ENCODE assay signal across 28 mouse cellular contexts in genomic region chr3:145168844-145169696, GRCm38 (mm10). TPM values are rescaled to one million over a fixed set of nuclear protein-coding genes. Genes with fewer than 3 reads are reported as not detected.
DNase-seq lines count a peak whose midpoint lies in the region; ATAC-seq and TF ChIP-seq lines count a peak whose summit lies in the region.
"Had no signal": no experiment of that assay in that cellular context is flagged by ENCODE, and none has a peak within 500 bp of the region (broad histone marks: within the 10 kb centered on the region; RNA-seq: fewer than 3 reads in every experiment).

No protein-coding gene starts in this region.

- no peak overlapping the region for H3K4me2 ChIP-seq in kidney, postnatal 0 days (ENCODE audit: low read length)
- peak overlapping the region; percentile 40 for H3K4me2 ChIP-seq in CH12.LX (ENCODE audit: insufficient read depth, low read depth, poor library complexity, severe bottlenecking)
- H3K4me2 ChIP-seq: heart, embryonic 11.5 days; hindbrain, embryonic 12.5 days; kidney, embryonic 15.5 days; limb, embryonic 12.5 days; midbrain, embryonic 13.5 days had no signal

- no peaks in the 10 kb centered on the region for H3K27me3 ChIP-seq in kidney, postnatal 0 days (ENCODE audit: insufficient read depth, low read length)
- H3K27me3 ChIP-seq in CH12.LX (replicated peaks) = no peaks in the 10 kb centered on the region
- no peaks in the 10 kb centered on the region for H3K27me3 ChIP-seq in limb, embryonic 10.5 days (ENCODE audit: low read depth, poor library complexity, severe bottlenecking)
- H3K27me3 ChIP-seq: hindbrain, embryonic 12.5 days; kidney, embryonic 15.5 days; limb, embryonic 12.5 days; midbrain, embryonic 13.5 days; Patski had no signal

- no peak for TF ChIP-seq POLR2A in CH12.LX (IDR thresholded peaks at IDR 0.05; ENCODE audit: low read depth, low read length)

- no peak overlapping the region for H3K9ac ChIP-seq in kidney, postnatal 0 days (ENCODE audit: low read depth, low read length)
- H3K9ac ChIP-seq in CH12.LX (ENCODE audit: insufficient read depth, low read depth) = no peak overlapping the region
- H3K9ac ChIP-seq: hindbrain, embryonic 12.5 days; kidney, embryonic 15.5 days; limb, embryonic 12.5 days; midbrain, embryonic 13.5 days had no signal

- DNase-seq in kidney, postnatal 0 days (ENCODE audit: low spot score) = peak; percentile 22
- no peak for DNase-seq in kidney, postnatal 14 days
- DNase-seq in A20 (ENCODE audit: low read depth, low spot score) = peak; percentile 67
- peak; percentile 81 for DNase-seq in CH12.LX (ENCODE audit: extremely low read depth)
- peak; percentile 15 for DNase-seq in limb, embryonic 10.5 days (ENCODE audit: low spot score)
- no peak for DNase-seq in adrenal gland, adult (ENCODE audit: inconsistent age in 2 of 2, low spot score in 1 of 2)
- DNase-seq in adrenal gland, postnatal 36 days = no peak
- DNase-seq: adrenal gland, postnatal 25 days; cerebellum, adult 2 months; cerebellum, postnatal 14 days; gastrocnemius, postnatal 14 days; heart, postnatal 36 days; kidney, adult 11 months; layer of hippocampus, postnatal 36 days; lung, postnatal 36 days; right cerebral cortex, adult 18-20 months; right cerebral cortex, postnatal 4 days; thymus, adult 18-20 months; thymus, postnatal 36 days had no signal

- 52% methylated on average over 13 of the region's 13 CpGs for WGBS in kidney, postnatal 0 days
- WGBS in limb, embryonic 10.5 days = 73% methylated on average over 13 of the region's 13 CpGs

- no peak for TF ChIP-seq RAD21 in CH12.LX (IDR thresholded peaks at IDR 0.05; ENCODE audit: low read depth, low read length)

- H3K36me3 ChIP-seq in kidney, postnatal 0 days (ENCODE audit: insufficient read depth, low read length) = no peaks in the 10 kb centered on the region
- no peaks in the 10 kb centered on the region for H3K36me3 ChIP-seq in CH12.LX (replicated peaks in 1 of 2; ENCODE audit: control insufficient read depth in 1 of 2, insufficient read depth in 1 of 2, low read length in 1 of 2)
- no peaks in the 10 kb centered on the region for H3K36me3 ChIP-seq in limb, embryonic 10.5 days
- H3K36me3 ChIP-seq: hindbrain, embryonic 12.5 days; kidney, embryonic 15.5 days; limb, embryonic 12.5 days; midbrain, embryonic 13.5 days had no signal

- dilution Hi-C loops in CH12.LX (cut with MboI; ENCODE audit: extremely low pct_ligation_motif_present, extremely low pct_unique_long_range_greater_than_20kb, low sequenced_read_pairs) = no loop called here

- no peaks in the 10 kb centered on the region for H3K9me3 ChIP-seq in kidney, postnatal 0 days (replicated peaks; ENCODE audit: low read length)
- H3K9me3 ChIP-seq in CH12.LX (replicated peaks; ENCODE audit: low read length) = no peaks in the 10 kb centered on the region
- H3K9me3 ChIP-seq in limb, embryonic 10.5 days (replicated peaks) = no peaks in the 10 kb centered on the region
- H3K9me3 ChIP-seq: hindbrain, embryonic 12.5 days; kidney, embryonic 15.5 days; limb, embryonic 12.5 days; midbrain, embryonic 13.5 days had no signal

- no peaks in the 10 kb centered on the region for H3K4me1 ChIP-seq in kidney, postnatal 0 days (replicated peaks; ENCODE audit: insufficient read depth, low read length)
- H3K4me1 ChIP-seq in CH12.LX (ENCODE audit: control insufficient read depth in 1 of 2, insufficient read depth in 2 of 2) = peaks cover 24 to 67% of the 10 kb centered on the region in 2 experiments
- H3K4me1 ChIP-seq in limb, embryonic 10.5 days = no peaks in the 10 kb centered on the region
- H3K4me1 ChIP-seq: hindbrain, embryonic 12.5 days; kidney, embryonic 15.5 days; limb, embryonic 12.5 days; midbrain, embryonic 13.5 days had no signal

- TF ChIP-seq CTCF in kidney, postnatal 0 days (IDR thresholded peaks at IDR 0.05; ENCODE audit: low read depth) = no peak
- no peak for TF ChIP-seq CTCF in CH12.LX (conservative IDR thresholded peaks at IDR 0.05 in 1 of 2, IDR thresholded peaks at IDR 0.05 in 1 of 2; ENCODE audit: low read depth in 2 of 2, low read length in 2 of 2)

- H3K27ac ChIP-seq in kidney, postnatal 0 days = no peak overlapping the region
- H3K27ac ChIP-seq in CH12.LX (ENCODE audit: insufficient read depth, low read depth) = no peak overlapping the region
- no peak overlapping the region for H3K27ac ChIP-seq in limb, embryonic 10.5 days
- H3K27ac ChIP-seq: hindbrain, embryonic 12.5 days; hindbrain, postnatal 0 days; kidney, embryonic 15.5 days; limb, embryonic 12.5 days; midbrain, embryonic 13.5 days; stomach, postnatal 0 days had no signal

- ATAC-seq in kidney, postnatal 0 days (replicated peaks; ENCODE audit: low FRiP score, low read depth) = no peak
- ATAC-seq: forebrain, embryonic 14.5 days; hindbrain, postnatal 0 days; midbrain, embryonic 13.5 days; Patski had no signal

- H3K4me3 ChIP-seq in kidney, postnatal 0 days (replicated peaks; ENCODE audit: low read depth, low read length) = no peak overlapping the region
- H3K4me3 ChIP-seq in CH12.LX (replicated peaks in 1 of 3; ENCODE audit: low read depth in 2 of 3, low read length in 2 of 3, poor library complexity in 1 of 3) = no peak overlapping the region
- no peak overlapping the region for H3K4me3 ChIP-seq in limb, embryonic 10.5 days
- H3K4me3 ChIP-seq: hindbrain, embryonic 12.5 days; kidney, embryonic 15.5 days; limb, embryonic 12.5 days; midbrain, embryonic 13.5 days had no signal

- in situ Hi-C loops in CH12.LX (cut with MboI; ENCODE audit: low pct_ligation_motif_present, low pct_unique_long_range_greater_than_20kb, low sequenced_read_pairs) = no loop called here

- no peaks in the 10 kb centered on the region for H3K79me2 ChIP-seq in CH12.LX (replicated peaks; ENCODE audit: control insufficient read depth, extremely low read depth, insufficient read depth, poor library complexity, severe bottlenecking)

- peak; percentile 66; the same call in 1 of the 2 replicates for TF ChIP-seq EP300 in CH12.LX (IDR thresholded peaks at IDR 0.05; ENCODE audit: low read length)

TF ChIP-seq in CH12.LX, 34 proteins besides CTCF, POLR2A, EP300 and RAD21:
- TF ChIP-seq IRF4 (IDR thresholded peaks at IDR 0.05; ENCODE audit: low read depth, low read length) (peak; percentile 80), NRF1 (IDR thresholded peaks at IDR 0.05; ENCODE audit: low read depth, low read length) (no peak), ZC3H11A (IDR thresholded peaks at IDR 0.05; ENCODE audit: low read depth, low read length) (no peak), ETS1 (conservative IDR thresholded peaks at IDR 0.05; ENCODE audit: low read depth, low read length) (peak; percentile 85), SMC3 (IDR thresholded peaks at IDR 0.05; ENCODE audit: low read depth, low read length) (no peak), CHD2 (IDR thresholded peaks at IDR 0.05; ENCODE audit: low read length) (peak; percentile 44; the same call in 1 of the 2 replicates), HCFC1 (IDR thresholded peaks at IDR 0.05; ENCODE audit: low read depth, low read length) (0 out of 2 replicates have a peak, but pooled peaks have one; percentile 15), JUN (IDR thresholded peaks at IDR 0.05; ENCODE audit: insufficient read depth, low read depth, low read length) (0 out of 2 replicates have a peak, but pooled peaks have one; percentile 2), ELF1 (IDR thresholded peaks at IDR 0.05; ENCODE audit: low read depth, low read length) (peak; percentile 68), TCF12 (IDR thresholded peaks at IDR 0.05; ENCODE audit: low read depth, low read length) (peak; percentile 71), UBTF (IDR thresholded peaks at IDR 0.05; ENCODE audit: low read depth, low read length) (no peak), ZNF384 (IDR thresholded peaks at IDR 0.05; ENCODE audit: low read depth, low read length) (peak; percentile 91), CHD1 (IDR thresholded peaks at IDR 0.05; ENCODE audit: low read depth, low read length) (no peak), BHLHE40 (IDR thresholded peaks at IDR 0.05; ENCODE audit: low read depth, low read length) (0 out of 2 replicates have a peak, but pooled peaks have one; percentile 3), MAFK (IDR thresholded peaks at IDR 0.05; ENCODE audit: insufficient replicate concordance, low read length) (peak; percentile 99), TBP (conservative IDR thresholded peaks at IDR 0.05; ENCODE audit: low read depth, low read length) (0 out of 2 replicates have a peak, but pooled peaks have one; percentile 31), MEF2A (IDR thresholded peaks at IDR 0.05; ENCODE audit: borderline replicate concordance, low read depth, low read length) (peak; percentile 87), E2F4 (IDR thresholded peaks at IDR 0.05; ENCODE audit: insufficient replicate concordance, low read depth, low read length) (no peak)

RNA-seq across cellular contexts. Expression of gene Odf2l, which starts 50.7 kb away (rescaled TPM):
- polyA plus RNA-seq in kidney, postnatal 0 days (2015; fragmentation: Nextera tagmentation; extraction: Ambion mirVana) = 15.3 and 15.6 TPM in 2 replicates
- total RNA-seq in CH12.LX (2012; rRNA removed) (22.6 and 26.1 TPM in 2 replicates), CH12.LX (2014; rRNA removed) (51.1 and 53.9 TPM in 2 replicates)
- polyA plus RNA-seq in CH12.LX (2012; ENCODE audit: insufficient read length, low read depth) = 37.8 and 39.1 TPM in 2 replicates
- polyA plus RNA-seq in limb, embryonic 10.5 days (2016; fragmentation: Nextera tagmentation; extraction: Ambion mirVana) = 16.2 and 18.1 TPM in 2 replicates
- 10 to 100 TPM; 16.4 to 23.5 TPM for total RNA-seq in adrenal gland, postnatal 36 days (2021)

Comparison
In these comparisons a context has a peak if more than half of its experiments do, and no peak if none do; other contexts are left out.
1. DNase-seq: peak in kidney, postnatal 0 days (single experiment), A20 (single experiment), CH12.LX (single experiment) and limb, embryonic 10.5 days (single experiment); none in kidney, postnatal 14 days (single experiment), adrenal gland, adult (0 of 2) and adrenal gland, postnatal 36 days (0 of 2).